Mouse (Mus musculus) kidney, embryonic 14.5 days (tissue): ENCODE data around the gene Slc38a3. TPM values are rescaled to one million over a fixed set of nuclear protein-coding genes. Genes with fewer than 3 reads are reported as not detected.
A peak's percentile ranks its signal among the peaks of the same experiment; 100 is the strongest.

Experiments used
- ATAC-seq: fragments of 200-750 bp; cut with Nextera tagmentation; 2 replicates; pipeline ENCODE4 v1.8.0; 2017; ENCODE audit warnings: moderate number of reproducible peaks, mild to moderate bottlenecking, moderate TSS enrichment, moderate library complexity; ENCODE audit not compliant: low FRiP score, low TSS enrichment
- H3K27ac ChIP-seq: fragments of 300-500 bp; sonication (generic); 2 replicates; pipeline ENCODE4 v1.5.1; 2014; ENCODE audit warnings: low read depth, mild to moderate bottlenecking, low read length, moderate library complexity, mixed read lengths
- H3K27me3 ChIP-seq: fragments of 300-500 bp; sonication (generic); 2 replicates; pipeline ENCODE4 v1.6.1; 2014; ENCODE audit warnings: mild to moderate bottlenecking, low read length; ENCODE audit not compliant: control insufficient read depth, insufficient read depth
- H3K36me3 ChIP-seq: fragments of 300-500 bp; sonication (generic); 2 replicates; pipeline ENCODE4 v1.6.1; 2014; ENCODE audit warnings: low read length, mixed read lengths; ENCODE audit not compliant: control insufficient read depth, insufficient read depth
- H3K4me1 ChIP-seq: fragments of 300-500 bp; sonication (generic); 2 replicates; pipeline ENCODE4 v1.6.1; 2014; ENCODE audit warnings: low read length, mixed read lengths; ENCODE audit not compliant: control insufficient read depth, insufficient read depth
- H3K4me2 ChIP-seq: fragments of 300-500 bp; sonication (generic); replicated peaks from 2 replicates; pipeline ENCODE4 v1.6.1; 2014; ENCODE audit warnings: low read depth, mild to moderate bottlenecking, low read length
- H3K4me3 ChIP-seq: fragments of 300-500 bp; sonication (generic); 2 replicates; pipeline ENCODE4 v1.5.1; 2014; ENCODE audit warnings: mild to moderate bottlenecking, low read length
- H3K9ac ChIP-seq: fragments of 300-500 bp; sonication (generic); 2 replicates; pipeline ENCODE4 v1.6.1; 2014; ENCODE audit warnings: low read depth, mild to moderate bottlenecking, low read length, moderate library complexity
- H3K9me3 ChIP-seq: fragments of 300-500 bp; sonication (generic); 2 replicates; pipeline ENCODE4 v1.6.1; 2016; ENCODE audit warnings: low read length; ENCODE audit not compliant: control insufficient read depth
- WGBS: fragments of 180-500 bp; shearing (Covaris S2); extraction: QIAGEN DNeasy Blood & Tissue Kit; methylation state at CpG from one replicate; pipeline ENCODE4 v1.1.7; 2014; 5-methylcytosine and 5-hydroxymethylcytosine counted together
- polyA plus RNA-seq: library from polyadenylated mRNA; unstranded; fragments of >200 nt; fragmentation: Nextera tagmentation; extraction: Ambion mirVana; gene quantifications from 2 replicates; pipeline ENCODE4 v1.2.1, GENCODE M21; 2014

The Slc38a3 gene
- polyA plus RNA-seq, 1 experiment from 2014 or later, result 6.5 TPM

GRCm38 (mm10) chr9:107612191-107612944 lies 57.0 kb downstream of the Slc38a3 start:
- peak overlapping the region; percentile 88 for H3K27ac ChIP-seq
- no peaks in the 10 kb centered on the region for H3K9me3 ChIP-seq
- H3K4me3 ChIP-seq, result peak overlapping the region; percentile 38
- WGBS, result 4% methylated on average over 42 of the region's 48 CpGs
- no peaks in the 10 kb centered on the region for H3K27me3 ChIP-seq
- ATAC-seq, result peak; percentile 93
- peaks cover 28% of the 10 kb centered on the region for H3K4me1 ChIP-seq
- peak overlapping the region; percentile 77 for H3K4me2 ChIP-seq
- H3K36me3 ChIP-seq, result peaks cover 35% of the 10 kb centered on the region
- peak overlapping the region; percentile 69 for H3K9ac ChIP-seq

DNA sequence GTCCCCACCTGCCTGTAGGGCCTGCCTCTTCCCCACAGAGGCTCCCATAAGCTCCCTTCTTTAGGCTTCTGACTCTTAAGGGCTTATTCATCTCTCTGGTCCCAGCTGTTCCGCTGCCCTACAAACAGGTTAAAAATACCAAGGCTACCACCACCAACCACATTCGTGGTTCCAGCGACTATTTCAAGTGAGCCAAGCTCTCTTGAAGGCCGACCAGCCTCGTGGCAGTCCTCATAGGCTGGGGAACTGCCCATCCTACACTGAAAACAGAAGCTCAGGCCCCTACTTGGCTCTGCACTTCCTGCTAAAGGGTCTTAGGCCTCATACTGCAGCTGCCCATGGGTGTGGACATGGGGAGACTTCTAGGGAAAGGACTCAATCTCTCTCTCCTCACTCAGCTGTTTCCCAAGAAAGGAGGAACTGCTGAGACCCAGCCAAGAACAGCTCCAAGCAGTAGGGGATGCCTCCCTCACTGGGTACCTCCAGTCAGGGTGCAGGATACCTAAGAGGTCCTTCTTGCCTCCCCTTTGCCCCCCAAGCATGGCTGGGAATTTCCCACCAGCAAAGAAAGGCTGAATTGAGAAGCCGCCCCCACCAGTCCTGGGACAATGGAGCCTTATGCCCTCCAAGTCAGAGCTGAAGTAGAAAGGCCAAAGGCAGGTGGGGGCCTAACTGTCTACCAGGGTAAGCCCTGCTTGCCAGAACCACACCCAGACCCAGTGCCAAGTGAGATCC lies 57.7 kb downstream of the Slc38a3 start:
- Histone ChIP-seq H3K27me3 (no peaks in the 10 kb centered on the region), H3K4me2 (no peak overlapping the region; the same call in 1 of the 2 replicates), H3K36me3 (peaks cover 30% of the 10 kb centered on the region), H3K27ac (peak overlapping the region; percentile 88), H3K4me3 (no peak overlapping the region), H3K4me1 (peaks cover 35% of the 10 kb centered on the region), H3K9me3 (no peaks in the 10 kb centered on the region), H3K9ac (peak overlapping the region; percentile 69)
- WGBS, result 83% methylated on average over 6 of the region's 6 CpGs
- no peak; the same call in 1 of the 2 replicates for ATAC-seq

DNA sequence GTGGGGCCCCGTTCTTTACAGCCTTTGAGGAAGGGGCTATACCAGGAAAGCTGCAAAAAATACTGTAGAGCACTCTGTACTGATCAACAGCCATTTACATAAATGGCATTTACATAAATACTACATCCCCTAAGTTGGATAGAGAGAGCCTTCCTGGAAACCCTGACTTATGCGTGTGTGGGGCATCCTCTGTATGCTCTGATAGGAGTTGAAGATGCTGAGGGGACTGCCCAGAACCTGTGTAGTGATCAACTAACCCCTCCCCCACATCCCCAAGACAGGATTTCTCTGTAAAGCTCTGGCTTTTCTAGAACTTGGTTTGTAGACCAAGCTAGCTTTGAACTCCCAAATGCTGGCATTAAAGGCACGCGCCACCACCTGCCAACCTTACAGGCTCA lies 59.9 kb downstream of the Slc38a3 start:
- H3K4me3 ChIP-seq, result no peak overlapping the region
- no peaks in the 10 kb centered on the region for H3K27me3 ChIP-seq
- H3K27ac ChIP-seq, result no peak overlapping the region
- H3K4me1 ChIP-seq, result peaks cover 56% of the 10 kb centered on the region
- no peak for ATAC-seq
- no peaks in the 10 kb centered on the region for H3K9me3 ChIP-seq
- H3K9ac ChIP-seq, result no peak overlapping the region; the same call in 1 of the 2 replicates
- peaks cover 8% of the 10 kb centered on the region for H3K36me3 ChIP-seq
- H3K4me2 ChIP-seq, result no peak overlapping the region
- WGBS, result 62% methylated on average over 4 of the region's 4 CpGs

DNA sequence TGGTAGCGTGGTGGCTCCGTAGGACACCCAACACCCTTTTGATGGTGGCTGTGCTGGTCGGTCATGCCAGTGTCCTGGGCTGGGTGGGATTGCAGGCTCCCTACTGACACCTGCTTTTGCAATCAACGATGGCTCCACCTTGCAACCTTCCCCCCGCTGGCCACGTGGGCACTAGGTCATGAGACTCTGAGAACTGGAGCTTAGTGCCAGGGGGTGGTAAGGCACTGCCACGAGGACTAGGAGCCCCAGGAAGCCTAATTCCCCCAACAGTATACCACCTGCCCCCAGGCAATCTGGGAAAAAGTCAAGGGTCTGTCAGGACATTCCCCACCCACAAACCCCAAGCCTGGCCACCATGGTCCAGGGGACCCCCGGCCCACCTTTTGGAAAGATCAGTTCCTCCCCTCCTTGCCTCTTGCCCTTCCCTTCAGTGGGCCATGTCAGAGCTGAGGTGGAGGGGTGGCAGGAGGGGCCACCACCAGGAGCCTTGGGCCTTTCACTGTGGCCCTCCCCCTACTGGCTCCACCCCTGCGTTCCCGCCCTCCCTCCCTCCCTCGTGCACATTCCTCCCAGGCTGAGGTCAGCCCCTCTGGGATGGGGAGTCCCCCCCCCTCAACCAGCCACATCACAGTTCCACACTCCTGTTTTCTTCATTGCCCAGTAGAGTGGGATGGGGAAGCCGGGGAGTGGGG lies 60.4 kb downstream of the Slc38a3 start, which contains the start of gene Sema3b:
Gene Sema3b (minus strand): TSS at position 489 of the 692 bp plus-strand sequence.
- no peak within 1 kb of the TSS for H3K4me2 ChIP-seq
- no peaks in the 10 kb centered on the region for H3K9me3 ChIP-seq
- no peak within 1 kb of the TSS for H3K27ac ChIP-seq
- H3K27me3 ChIP-seq, result no peaks in the 10 kb centered on the region
- peaks cover 3% of the 10 kb centered on the region; the same call in 1 of the 2 replicates for H3K36me3 ChIP-seq
- H3K9ac ChIP-seq, result peak within 1 kb of the TSS; percentile 18; the same call in 1 of the 2 replicates
- ATAC-seq, result no peak
- no peak within 1 kb of the TSS for H3K4me3 ChIP-seq
- WGBS, result 40% methylated on average over 11 of the region's 12 CpGs
- peaks cover 61% of the 10 kb centered on the region for H3K4me1 ChIP-seq

DNA sequence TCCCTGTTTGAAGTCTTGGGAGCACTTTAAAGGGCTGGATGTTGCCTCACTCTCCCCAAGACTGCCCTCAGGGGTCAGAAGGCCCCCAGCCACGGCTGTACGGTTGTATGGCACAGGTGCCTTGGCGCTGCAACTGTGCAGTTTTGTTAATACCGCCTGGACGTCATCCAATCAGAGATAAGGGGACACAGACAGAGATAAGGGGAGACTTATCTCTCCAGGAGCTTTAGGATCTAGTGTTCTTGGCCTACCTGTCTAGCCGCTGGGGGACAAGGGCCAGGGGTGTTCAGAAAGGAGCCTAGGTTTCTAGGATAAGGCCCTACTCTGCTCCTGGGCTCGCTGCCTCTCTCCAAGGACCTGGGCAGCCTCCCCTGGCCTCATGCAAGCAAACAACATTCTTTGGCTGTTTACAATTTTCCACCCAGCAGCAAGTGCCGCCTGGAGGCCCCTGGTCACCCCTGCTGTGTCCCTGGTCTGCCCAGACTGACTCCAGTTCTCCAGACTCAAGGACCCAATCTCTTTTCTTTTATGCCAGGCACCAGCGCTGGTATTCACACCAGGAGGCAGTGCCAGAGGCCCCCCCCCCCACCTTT lies 61.6 kb downstream of the Slc38a3 start:
- 0 out of 2 replicates have a peak overlapping the region, but pooled peaks have one; percentile 18 for H3K9ac ChIP-seq
- H3K4me2 ChIP-seq, result no peak overlapping the region; the same call in 1 of the 2 replicates
- 0 out of 2 replicates have a peak overlapping the region, but pooled peaks have one; percentile 24 for H3K27ac ChIP-seq
- no peaks in the 10 kb centered on the region for H3K9me3 ChIP-seq
- H3K4me3 ChIP-seq, result no peak overlapping the region
- no peaks in the 10 kb centered on the region for H3K27me3 ChIP-seq
- peaks cover 66% of the 10 kb centered on the region for H3K4me1 ChIP-seq
- 62% methylated on average over 9 of the region's 9 CpGs for WGBS
- no peak for ATAC-seq
- H3K36me3 ChIP-seq, result no peaks in the 10 kb centered on the region

GRCm38 (mm10) chr9:107607036-107607435 lies 62.3 kb downstream of the Slc38a3 start:
- Histone ChIP-seq H3K9ac (peak overlapping the region; percentile 37; the same call in 1 of the 2 replicates), H3K4me1 (peaks cover 61% of the 10 kb centered on the region), H3K27ac (peak overlapping the region; percentile 80), H3K9me3 (no peaks in the 10 kb centered on the region), H3K4me3 (peak overlapping the region; percentile 9; the same call in 1 of the 2 replicates), H3K4me2 (peak overlapping the region; percentile 26; the same call in 1 of the 2 replicates), H3K36me3 (no peaks in the 10 kb centered on the region), H3K27me3 (no peaks in the 10 kb centered on the region)
- 54% methylated on average over 2 of the region's 2 CpGs for WGBS
- no peak for ATAC-seq

GRCm38 (mm10) chr9:107606591-107606990 lies 62.7 kb downstream of the Slc38a3 start:
- Histone ChIP-seq H3K27ac (peak overlapping the region; percentile 80), H3K27me3 (no peaks in the 10 kb centered on the region), H3K9ac (peak overlapping the region; percentile 37; the same call in 1 of the 2 replicates), H3K4me3 (peak overlapping the region; percentile 9; the same call in 1 of the 2 replicates), H3K36me3 (no peaks in the 10 kb centered on the region), H3K4me1 (peaks cover 59% of the 10 kb centered on the region), H3K9me3 (no peaks in the 10 kb centered on the region), H3K4me2 (peak overlapping the region; percentile 26; the same call in 1 of the 2 replicates)
- 2% methylated on average over 9 of the region's 9 CpGs for WGBS
- ATAC-seq, result 0 out of 2 replicates have a peak, but pooled peaks have one; percentile 19

- peak overlapping the region; percentile 51; the same call in 1 of the 2 replicates for H3K9ac ChIP-seq
- peak; percentile 51 for ATAC-seq
- H3K27me3 ChIP-seq, result no peaks in the 10 kb centered on the region
- peak overlapping the region; percentile 37 for H3K4me2 ChIP-seq
- H3K36me3 ChIP-seq, result no peaks in the 10 kb centered on the region
- 22% methylated on average over 23 of the region's 23 CpGs for WGBS
- peak overlapping the region; percentile 80 for H3K27ac ChIP-seq
- H3K4me3 ChIP-seq, result peak overlapping the region; percentile 24
- H3K9me3 ChIP-seq, result no peaks in the 10 kb centered on the region
- peaks cover 59% of the 10 kb centered on the region for H3K4me1 ChIP-seq
Observed at GRCm38 (mm10) chr9:107605041-107605661, 64.2 kb downstream of the Slc38a3 start.
